Mouse (Mus musculus): ENCODE data around the gene Trnau1ap. TPM values are rescaled to one million over a fixed set of nuclear protein-coding genes. Genes with fewer than 3 reads are reported as not detected.

Gene Trnau1ap
- polyA plus RNA-seq, 1 experiment, result 19.6 TPM

DNA sequence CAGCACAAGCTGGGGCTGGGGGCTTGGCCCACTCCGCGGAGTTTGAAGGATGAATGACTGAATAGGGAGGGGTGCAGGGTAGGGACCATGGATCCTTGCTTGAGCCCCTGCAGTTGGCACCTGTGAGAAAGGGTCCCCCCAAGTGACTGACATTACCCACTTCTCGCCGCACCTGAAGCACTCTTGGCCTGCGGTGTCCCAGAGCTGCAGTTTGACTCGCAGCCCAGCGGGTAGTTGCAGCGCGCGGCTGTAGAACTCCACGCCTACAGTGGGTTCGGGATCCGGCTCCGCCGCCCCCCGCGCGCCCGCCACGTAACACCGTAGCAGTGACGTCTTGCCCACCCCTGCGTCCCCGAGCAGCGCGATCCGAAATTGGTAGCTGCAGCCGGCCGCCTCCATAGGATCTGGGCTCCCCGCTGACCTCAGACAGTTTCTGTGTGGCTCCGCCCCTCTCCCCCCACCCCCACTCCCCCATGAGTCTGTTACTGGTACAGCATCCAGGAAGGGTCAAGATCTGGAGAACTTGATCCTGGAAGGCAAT, 26.3 kb downstream of the Trnau1ap start, which contains the start of gene Rab42:
Rab42 (minus strand) TSS at position 447 of the 541 bp plus-strand sequence.
- Histone ChIP-seq H3K27me3 (ENCODE audit: control insufficient read depth, insufficient read depth, low read length) (no peaks in the 10 kb centered on the region), H3K4me1 (ENCODE audit: control insufficient read depth, insufficient read depth, insufficient read length) (no peaks in the 10 kb centered on the region), H3K27ac (ENCODE audit: insufficient read depth, low read length) (peak within 1 kb of the TSS; percentile 8; the same call in 1 of the 2 replicates), H3K36me3 (ENCODE audit: control insufficient read depth, insufficient read depth, low read length) (no peaks in the 10 kb centered on the region), H3K4me3 (ENCODE audit: extremely low read depth, insufficient read depth, insufficient read length) (peak within 1 kb of the TSS; percentile 50)
- DNase-seq (ENCODE audit: low read depth in 1 of 2, low spot score in 2 of 2), result peak in 1 of 2 experiments; percentile 15
- WGBS, result 1% methylated on average over 29 of the region's 31 CpGs
- TF ChIP-seq POLR2A (IDR thresholded peaks at IDR 0.05; ENCODE audit: low read depth, low read length) (no peak), CTCF (IDR thresholded peaks at IDR 0.05; ENCODE audit: extremely low read depth, insufficient read depth, insufficient read length, insufficient replicate concordance) (no peak; the same call in 1 of the 2 replicates)

DNA sequence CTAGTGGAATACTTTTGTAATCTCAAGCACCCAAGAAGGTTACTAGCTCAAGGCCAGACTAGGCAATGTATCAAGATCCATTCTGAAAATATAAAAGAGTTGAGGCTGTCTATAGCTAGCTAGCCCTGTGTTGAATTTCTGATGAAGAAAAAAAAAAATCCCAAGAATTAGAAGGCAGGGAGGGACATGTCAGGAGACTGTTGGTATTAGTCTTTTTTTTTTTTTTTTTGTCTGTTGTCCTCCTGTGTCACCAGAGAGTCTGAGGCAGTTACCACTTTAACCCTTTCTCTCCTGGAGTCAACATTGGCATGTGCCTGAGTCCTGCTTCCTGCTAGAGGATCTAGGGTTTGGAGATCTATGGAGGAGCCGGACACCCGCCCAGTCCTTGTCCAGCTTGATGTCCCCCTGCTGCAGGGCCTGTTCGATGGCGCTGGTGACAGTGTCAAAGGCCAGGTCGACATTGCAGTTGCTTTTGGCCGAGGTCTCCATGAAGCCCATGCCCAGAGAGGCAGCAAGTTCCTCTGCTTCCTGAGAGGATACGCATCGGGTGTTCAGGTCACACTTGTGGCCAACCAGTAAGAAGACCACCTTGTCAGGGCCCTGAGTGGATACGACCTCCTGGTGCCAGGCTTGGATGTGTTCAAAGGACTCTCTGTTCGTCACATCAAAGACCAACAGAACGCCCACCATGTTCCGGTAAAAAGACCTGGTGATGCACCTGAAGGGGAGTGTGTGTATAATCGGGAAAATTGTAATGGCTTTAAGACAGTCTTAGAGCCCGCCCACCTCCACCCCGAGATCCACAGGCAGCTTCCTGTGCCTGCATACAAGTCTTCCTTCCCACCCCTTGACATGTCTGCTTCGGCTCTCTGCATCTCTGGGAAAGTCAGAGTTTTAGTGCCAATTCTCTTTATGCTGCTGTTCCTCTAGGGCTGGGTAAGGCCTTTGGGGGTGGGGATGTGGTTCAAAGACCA, 27.1 kb downstream of the Trnau1ap start:
- TF ChIP-seq POLR2A (IDR thresholded peaks at IDR 0.05; ENCODE audit: low read depth, low read length) (no peak), CTCF (IDR thresholded peaks at IDR 0.05; ENCODE audit: extremely low read depth, insufficient read depth, insufficient read length, insufficient replicate concordance) (no peak)
- H3K36me3 ChIP-seq (ENCODE audit: control insufficient read depth, insufficient read depth, low read length), result no peaks in the 10 kb centered on the region
- no peaks in the 10 kb centered on the region for H3K27me3 ChIP-seq (ENCODE audit: control insufficient read depth, insufficient read depth, low read length)
- WGBS, result 66% methylated on average over 16 of the region's 16 CpGs
- no peak for DNase-seq (ENCODE audit: low read depth in 1 of 2, low spot score in 2 of 2)
- peak overlapping the region; percentile 8; the same call in 1 of the 2 replicates for H3K27ac ChIP-seq (ENCODE audit: insufficient read depth, low read length)
- peak overlapping the region; percentile 50; the same call in 1 of the 2 replicates for H3K4me3 ChIP-seq (ENCODE audit: extremely low read depth, insufficient read depth, insufficient read length)
- H3K4me1 ChIP-seq (ENCODE audit: control insufficient read depth, insufficient read depth, insufficient read length), result no peaks in the 10 kb centered on the region

- H3K36me3 ChIP-seq (ENCODE audit: control insufficient read depth, insufficient read depth, low read length), result no peaks in the 10 kb centered on the region
- WGBS, result 91% methylated on average over 6 of the region's 6 CpGs
- H3K27ac ChIP-seq (ENCODE audit: insufficient read depth, low read length), result no peak overlapping the region
- TF ChIP-seq CTCF (IDR thresholded peaks at IDR 0.05; ENCODE audit: extremely low read depth, insufficient read depth, insufficient read length, insufficient replicate concordance), result no peak
- TF ChIP-seq POLR2A (IDR thresholded peaks at IDR 0.05; ENCODE audit: low read depth, low read length), result no peak
- no peak for DNase-seq (ENCODE audit: low read depth in 1 of 2, low spot score in 2 of 2)
- H3K4me3 ChIP-seq (ENCODE audit: extremely low read depth, insufficient read depth, insufficient read length), result no peak overlapping the region
- H3K4me1 ChIP-seq (ENCODE audit: control insufficient read depth, insufficient read depth, insufficient read length), result no peaks in the 10 kb centered on the region
- H3K27me3 ChIP-seq (ENCODE audit: control insufficient read depth, insufficient read depth, low read length), result no peaks in the 10 kb centered on the region
Observed at GRCm38 (mm10) chr4:132301486-132301885, 27.9 kb downstream of the Trnau1ap start.

DNA sequence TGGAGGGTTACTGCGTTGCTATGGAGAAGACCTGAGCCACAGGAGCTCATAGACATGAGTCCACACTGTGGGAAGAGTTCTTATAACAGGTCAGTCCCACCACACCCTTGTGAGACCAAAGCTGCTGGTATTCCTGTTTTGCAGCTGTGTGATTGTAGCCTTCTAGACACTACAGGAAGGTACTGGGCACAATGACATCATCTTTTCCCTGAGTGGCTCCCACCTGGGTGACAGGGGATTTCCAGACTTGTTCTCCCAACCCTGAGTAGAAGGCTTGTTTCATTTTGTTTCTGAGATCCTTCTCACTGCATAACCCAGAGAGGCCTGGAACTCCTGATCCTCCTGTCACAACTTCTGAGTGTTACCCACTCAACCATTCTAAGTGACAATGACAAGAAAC, 29.5 kb downstream of the Trnau1ap start:
- no peak for TF ChIP-seq POLR2A (IDR thresholded peaks at IDR 0.05; ENCODE audit: low read depth, low read length)
- TF ChIP-seq CTCF (IDR thresholded peaks at IDR 0.05; ENCODE audit: extremely low read depth, insufficient read depth, insufficient read length, insufficient replicate concordance), result no peak
- no peak overlapping the region for H3K27ac ChIP-seq (ENCODE audit: insufficient read depth, low read length)
- H3K4me1 ChIP-seq (ENCODE audit: control insufficient read depth, insufficient read depth, insufficient read length), result no peaks in the 10 kb centered on the region
- WGBS, result 97% methylated on average over 1 of the region's 1 CpGs
- H3K36me3 ChIP-seq (ENCODE audit: control insufficient read depth, insufficient read depth, low read length), result no peaks in the 10 kb centered on the region
- H3K27me3 ChIP-seq (ENCODE audit: control insufficient read depth, insufficient read depth, low read length), result no peaks in the 10 kb centered on the region
- H3K4me3 ChIP-seq (ENCODE audit: extremely low read depth, insufficient read depth, insufficient read length), result no peak overlapping the region
- DNase-seq (ENCODE audit: low read depth in 1 of 2, low spot score in 2 of 2), result no peak

GRCm38 (mm10) chr4:132295696-132296390, 33.5 kb downstream of the Trnau1ap start:
- Histone ChIP-seq H3K36me3 (ENCODE audit: control insufficient read depth, insufficient read depth, low read length) (peaks cover 8% of the 10 kb centered on the region; the same call in 1 of the 2 replicates), H3K4me1 (ENCODE audit: control insufficient read depth, insufficient read depth, insufficient read length) (no peaks in the 10 kb centered on the region), H3K4me3 (ENCODE audit: extremely low read depth, insufficient read depth, insufficient read length) (no peak overlapping the region), H3K27ac (ENCODE audit: insufficient read depth, low read length) (no peak overlapping the region), H3K27me3 (ENCODE audit: control insufficient read depth, insufficient read depth, low read length) (no peaks in the 10 kb centered on the region)
- no peak for TF ChIP-seq POLR2A (IDR thresholded peaks at IDR 0.05; ENCODE audit: low read depth, low read length)
- TF ChIP-seq CTCF (IDR thresholded peaks at IDR 0.05; ENCODE audit: extremely low read depth, insufficient read depth, insufficient read length, insufficient replicate concordance), result no peak
- WGBS, result 79% methylated on average over 8 of the region's 8 CpGs
- DNase-seq (ENCODE audit: low read depth in 1 of 2, low spot score in 2 of 2), result no peak

- H3K36me3 ChIP-seq (ENCODE audit: control insufficient read depth, insufficient read depth, low read length), result peaks cover 11% of the 10 kb centered on the region; the same call in 1 of the 2 replicates
- no peak for DNase-seq (ENCODE audit: low read depth in 1 of 2, low spot score in 2 of 2)
- no peaks in the 10 kb centered on the region for H3K27me3 ChIP-seq (ENCODE audit: control insufficient read depth, insufficient read depth, low read length)
- H3K4me3 ChIP-seq (ENCODE audit: extremely low read depth, insufficient read depth, insufficient read length), result no peak overlapping the region
- no peak overlapping the region for H3K27ac ChIP-seq (ENCODE audit: insufficient read depth, low read length)
- 89% methylated on average over 7 of the region's 7 CpGs for WGBS
- TF ChIP-seq POLR2A (IDR thresholded peaks at IDR 0.05; ENCODE audit: low read depth, low read length) (no peak), CTCF (IDR thresholded peaks at IDR 0.05; ENCODE audit: extremely low read depth, insufficient read depth, insufficient read length, insufficient replicate concordance) (no peak)
- no peaks in the 10 kb centered on the region for H3K4me1 ChIP-seq (ENCODE audit: control insufficient read depth, insufficient read depth, insufficient read length)
Observed at GRCm38 (mm10) chr4:132293682-132294240, 35.6 kb downstream of the Trnau1ap start.

Measured in spleen, adult 2 months (tissue).